Mouse (Mus musculus) stomach, postnatal 0 days (tissue): ENCODE data around the gene Retnlg.

Source experiments
- CTCF ChIP-seq: IDR thresholded peaks from 2 replicates; pipeline ENCODE4 v1.5.1; 2016; ENCODE audit warnings: antibody characterized with exemption, low read depth, mild to moderate bottlenecking, moderate library complexity
- EP300 ChIP-seq: optimal IDR thresholded peaks from 2 replicates; pipeline ENCODE3; 2016; ENCODE audit warnings: antibody characterized with exemption

GRCm38 (mm10) chr16:48871754-48872153, 667 bp upstream of the Retnlg start:
- TF ChIP-seq CTCF = no peak
- no peak for TF ChIP-seq EP300
